Mouse (Mus musculus) hindbrain, embryonic 12.5 days (tissue): ENCODE measurements around the gene Ankrd12. TPM values are rescaled to one million over a fixed set of nuclear protein-coding genes. Genes with fewer than 3 reads are reported as not detected.

Experiments
- ATAC-seq: fragments of 200-750 bp; cut with Nextera tagmentation; 2 replicates; pipeline ENCODE4 v1.8.0; 2017; ENCODE audit warnings: moderate TSS enrichment; ENCODE audit not compliant: low FRiP score
- H3K27ac ChIP-seq: fragments of 300-500 bp; sonication (generic); 2 replicates; pipeline ENCODE4 v1.5.1; 2016; ENCODE audit warnings: mild to moderate bottlenecking
- H3K27me3 ChIP-seq: fragments of 300-500 bp; sonication (generic); 2 replicates; pipeline ENCODE4 v1.6.1; 2016; ENCODE audit warnings: mild to moderate bottlenecking
- H3K36me3 ChIP-seq: fragments of 300-500 bp; sonication (generic); 2 replicates; pipeline ENCODE4 v1.6.1; 2016; ENCODE audit warnings: mild to moderate bottlenecking
- H3K4me1 ChIP-seq: fragments of 300-500 bp; sonication (generic); 2 replicates; pipeline ENCODE4 v1.6.1; 2016
- H3K4me2 ChIP-seq: fragments of 300-500 bp; sonication (generic); replicated peaks from 2 replicates; pipeline ENCODE4 v1.6.1; 2016; ENCODE audit warnings: mild to moderate bottlenecking
- H3K4me3 ChIP-seq: fragments of 300-500 bp; sonication (generic); 2 replicates; pipeline ENCODE4 v1.5.1; 2016; ENCODE audit warnings: mild to moderate bottlenecking
- H3K9ac ChIP-seq: fragments of 300-500 bp; sonication (generic); 2 replicates; pipeline ENCODE4 v1.6.1; 2016; ENCODE audit warnings: mild to moderate bottlenecking, moderate library complexity
- H3K9me3 ChIP-seq: fragments of 300-500 bp; sonication (generic); replicated peaks from 2 replicates; pipeline ENCODE4 v1.6.1; 2016; ENCODE audit warnings: mild to moderate bottlenecking
- whole genome bisulfite sequencing: fragments of 180-500 bp; shearing (Covaris S2); methylation state at CpG from one replicate; pipeline ENCODE4 v1.1.7; 2016; 5-methylcytosine and 5-hydroxymethylcytosine counted together
- polyA plus RNA-seq: library from polyadenylated mRNA; unstranded; fragments of >200 nt; fragmentation: Nextera tagmentation; extraction: Ambion mirVana; gene quantifications from 2 replicates; pipeline ENCODE4 v1.2.1, GENCODE M21; 2016

Gene Ankrd12
- polyA plus RNA-seq, 1 experiment from 2014 or later, result 70.7 TPM

- Histone ChIP-seq H3K4me2 (no peak overlapping the region), H3K36me3 (no peaks in the 10 kb centered on the region), H3K9ac (no peak overlapping the region), H3K4me3 (no peak overlapping the region), H3K27me3 (no peaks in the 10 kb centered on the region), H3K27ac (no peak overlapping the region), H3K9me3 (no peaks in the 10 kb centered on the region), H3K4me1 (no peaks in the 10 kb centered on the region)
- no peak for ATAC-seq
- 90% methylated on average over 1 of the region's 1 CpGs for WGBS
Measured at GRCm38 (mm10) chr17:65958366-65958765, 118.5 kb downstream of the Ankrd12 start.

- H3K27me3 ChIP-seq, result no peaks in the 10 kb centered on the region
- H3K4me3 ChIP-seq, result no peak overlapping the region
- WGBS, result 92% methylated on average over 8 of the region's 8 CpGs
- no peak for ATAC-seq
- H3K9ac ChIP-seq, result no peak overlapping the region
- no peak overlapping the region for H3K27ac ChIP-seq
- H3K4me1 ChIP-seq, result no peaks in the 10 kb centered on the region
- no peaks in the 10 kb centered on the region for H3K9me3 ChIP-seq
- H3K4me2 ChIP-seq, result no peak overlapping the region
- H3K36me3 ChIP-seq, result no peaks in the 10 kb centered on the region
Measured at GRCm38 (mm10) chr17:65957782-65958325, 119.0 kb downstream of the Ankrd12 start.

- H3K4me3 ChIP-seq, result no peak overlapping the region
- H3K4me2 ChIP-seq, result no peak overlapping the region
- no peaks in the 10 kb centered on the region for H3K9me3 ChIP-seq
- H3K9ac ChIP-seq, result no peak overlapping the region
- no peak overlapping the region for H3K27ac ChIP-seq
- no peaks in the 10 kb centered on the region for H3K27me3 ChIP-seq
- H3K36me3 ChIP-seq, result no peaks in the 10 kb centered on the region
- H3K4me1 ChIP-seq, result no peaks in the 10 kb centered on the region
- WGBS, result 81% methylated on average over 14 of the region's 14 CpGs
- no peak for ATAC-seq
Measured at GRCm38 (mm10) chr17:65956993-65957781, 119.7 kb downstream of the Ankrd12 start.

GRCm38 (mm10) chr17:65956140-65956539 lies 120.7 kb downstream of the Ankrd12 start:
- Histone ChIP-seq H3K27me3 (no peaks in the 10 kb centered on the region), H3K4me2 (no peak overlapping the region), H3K9me3 (no peaks in the 10 kb centered on the region), H3K4me1 (no peaks in the 10 kb centered on the region; the same call in 1 of the 2 replicates), H3K36me3 (no peaks in the 10 kb centered on the region), H3K4me3 (no peak overlapping the region), H3K9ac (no peak overlapping the region), H3K27ac (no peak overlapping the region)
- no peak for ATAC-seq
- WGBS, result 64% methylated on average over 3 of the region's 3 CpGs

- no peaks in the 10 kb centered on the region for H3K36me3 ChIP-seq
- H3K9ac ChIP-seq, result no peak overlapping the region
- H3K4me2 ChIP-seq, result no peak overlapping the region
- no peak for ATAC-seq
- no peak overlapping the region for H3K27ac ChIP-seq
- peaks cover 4% of the 10 kb centered on the region for H3K4me1 ChIP-seq
- H3K4me3 ChIP-seq, result no peak overlapping the region
- H3K27me3 ChIP-seq, result no peaks in the 10 kb centered on the region
- H3K9me3 ChIP-seq, result no peaks in the 10 kb centered on the region
- WGBS, result 56% methylated on average over 4 of the region's 4 CpGs
Measured at GRCm38 (mm10) chr17:65953959-65954358, 122.9 kb downstream of the Ankrd12 start.

GRCm38 (mm10) chr17:65952083-65952482 lies 124.8 kb downstream of the Ankrd12 start:
- Histone ChIP-seq H3K27me3 (no peaks in the 10 kb centered on the region), H3K4me1 (peaks cover 4% of the 10 kb centered on the region), H3K36me3 (peaks cover 16% of the 10 kb centered on the region), H3K27ac (no peak overlapping the region), H3K9me3 (no peaks in the 10 kb centered on the region), H3K4me2 (no peak overlapping the region), H3K4me3 (no peak overlapping the region), H3K9ac (no peak overlapping the region)
- ATAC-seq, result no peak
- 86% methylated on average over 5 of the region's 5 CpGs for whole genome bisulfite sequencing

GRCm38 (mm10) chr17:65950622-65951404 lies 126.1 kb downstream of the Ankrd12 start, which contains the start of gene Twsg1:
Gene Twsg1, minus strand, starts transcription at chr17:65951226.
- H3K4me2 ChIP-seq, result peak within 1 kb of the TSS; percentile 62
- peaks cover 4% of the 10 kb centered on the region for H3K4me1 ChIP-seq
- under 1% methylated on average over 82 of the region's 87 CpGs for WGBS
- H3K9ac ChIP-seq, result peak within 1 kb of the TSS; percentile 94
- H3K27me3 ChIP-seq, result no peaks in the 10 kb centered on the region
- ATAC-seq, result peak; percentile 96
- H3K27ac ChIP-seq, result peak within 1 kb of the TSS; percentile 87
- H3K9me3 ChIP-seq, result no peaks in the 10 kb centered on the region
- H3K36me3 ChIP-seq, result peaks cover 26% of the 10 kb centered on the region
- peak within 1 kb of the TSS; percentile 83 for H3K4me3 ChIP-seq

- Histone ChIP-seq H3K4me3 (peak overlapping the region; percentile 83), H3K9ac (peak overlapping the region; percentile 94), H3K4me1 (peaks cover 4% of the 10 kb centered on the region), H3K27ac (peak overlapping the region; percentile 87), H3K4me2 (peak overlapping the region; percentile 62), H3K9me3 (no peaks in the 10 kb centered on the region), H3K27me3 (no peaks in the 10 kb centered on the region), H3K36me3 (peaks cover 26% of the 10 kb centered on the region)
- 39% methylated on average over 7 of the region's 7 CpGs for WGBS
- peak; percentile 14; the same call in 1 of the 2 replicates for ATAC-seq
Measured at GRCm38 (mm10) chr17:65950183-65950582, 126.7 kb downstream of the Ankrd12 start.

- Histone ChIP-seq H3K4me3 (no peak overlapping the region), H3K4me2 (no peak overlapping the region), H3K36me3 (peaks cover 30% of the 10 kb centered on the region), H3K27me3 (no peaks in the 10 kb centered on the region), H3K9me3 (no peaks in the 10 kb centered on the region), H3K4me1 (peaks cover 4% of the 10 kb centered on the region), H3K27ac (no peak overlapping the region), H3K9ac (no peak overlapping the region)
- 91% methylated on average over 8 of the region's 8 CpGs for WGBS
- no peak for ATAC-seq
Measured at GRCm38 (mm10) chr17:65947307-65947706, 129.6 kb downstream of the Ankrd12 start.

GRCm38 (mm10) chr17:65945420-65945819 lies 131.5 kb downstream of the Ankrd12 start:
- Histone ChIP-seq H3K9ac (no peak overlapping the region), H3K27me3 (no peaks in the 10 kb centered on the region), H3K4me1 (peaks cover 7% of the 10 kb centered on the region), H3K27ac (no peak overlapping the region), H3K9me3 (no peaks in the 10 kb centered on the region), H3K4me3 (no peak overlapping the region), H3K36me3 (peaks cover 30% of the 10 kb centered on the region), H3K4me2 (no peak overlapping the region)
- ATAC-seq, result no peak
- WGBS, result 94% methylated on average over 2 of the region's 2 CpGs

- Histone ChIP-seq H3K27ac (no peak overlapping the region), H3K27me3 (no peaks in the 10 kb centered on the region), H3K4me1 (peaks cover 11% of the 10 kb centered on the region), H3K4me3 (no peak overlapping the region), H3K4me2 (no peak overlapping the region), H3K9me3 (no peaks in the 10 kb centered on the region), H3K36me3 (peaks cover 19% of the 10 kb centered on the region), H3K9ac (no peak overlapping the region)
- ATAC-seq, result no peak
- WGBS, result 71% methylated on average over 4 of the region's 4 CpGs
Measured at GRCm38 (mm10) chr17:65942394-65942793, 134.5 kb downstream of the Ankrd12 start.

- Histone ChIP-seq H3K4me2 (no peak overlapping the region), H3K4me1 (peaks cover 11% of the 10 kb centered on the region), H3K36me3 (peaks cover 20% of the 10 kb centered on the region), H3K4me3 (no peak overlapping the region), H3K27me3 (no peaks in the 10 kb centered on the region), H3K9ac (no peak overlapping the region), H3K27ac (no peak overlapping the region), H3K9me3 (no peaks in the 10 kb centered on the region)
- no peak for ATAC-seq
- 84% methylated on average over 6 of the region's 6 CpGs for WGBS
Measured at GRCm38 (mm10) chr17:65941275-65941674, 135.6 kb downstream of the Ankrd12 start.
